Mouse (Mus musculus) gastrocnemius, postnatal 10 days (tissue): ENCODE measurements around the gene St6gal1. TPM values are rescaled to one million over a fixed set of nuclear protein-coding genes. Genes with fewer than 3 reads are reported as not detected.

Source experiments
- DNase-seq: peaks from one replicate; pipeline ENCODE4 v3.0.0; 2021; ENCODE audit warnings: mixed read lengths
- total RNA-seq, 2 experiments: library from RNA; stranded (reverse); gene quantifications; 2 replicates each; pipeline ENCODE4 v1.2.3; 2021

Gene St6gal1
- total RNA-seq, 2 experiments from 2014 or later, result 9.5 to 9.8 TPM

- DNase-seq, result no peak
Measured at GRCm38 (mm10) chr16:23298441-23298840, 73.9 kb downstream of the St6gal1 start.

DNA sequence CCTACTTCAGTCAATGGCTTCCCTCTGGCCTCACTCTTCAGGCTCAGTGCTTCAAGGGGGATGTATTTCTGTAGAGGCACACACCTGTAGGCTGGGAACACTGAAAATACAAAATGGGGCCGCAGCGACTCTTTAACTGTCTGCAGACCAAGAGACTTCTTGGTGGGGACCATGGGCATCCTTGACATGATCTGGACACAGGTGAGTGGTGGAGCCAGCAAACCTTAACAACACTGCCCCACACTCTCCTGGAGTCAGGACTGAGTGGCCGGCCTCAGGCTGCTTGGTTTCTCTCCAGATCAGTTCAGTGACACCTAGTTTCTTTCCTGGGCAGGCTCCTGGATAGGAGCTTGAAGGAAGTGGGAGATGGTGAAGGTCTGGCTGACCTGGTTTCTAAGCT lies 74.4 kb downstream of the St6gal1 start:
- DNase-seq, result no peak

DNA sequence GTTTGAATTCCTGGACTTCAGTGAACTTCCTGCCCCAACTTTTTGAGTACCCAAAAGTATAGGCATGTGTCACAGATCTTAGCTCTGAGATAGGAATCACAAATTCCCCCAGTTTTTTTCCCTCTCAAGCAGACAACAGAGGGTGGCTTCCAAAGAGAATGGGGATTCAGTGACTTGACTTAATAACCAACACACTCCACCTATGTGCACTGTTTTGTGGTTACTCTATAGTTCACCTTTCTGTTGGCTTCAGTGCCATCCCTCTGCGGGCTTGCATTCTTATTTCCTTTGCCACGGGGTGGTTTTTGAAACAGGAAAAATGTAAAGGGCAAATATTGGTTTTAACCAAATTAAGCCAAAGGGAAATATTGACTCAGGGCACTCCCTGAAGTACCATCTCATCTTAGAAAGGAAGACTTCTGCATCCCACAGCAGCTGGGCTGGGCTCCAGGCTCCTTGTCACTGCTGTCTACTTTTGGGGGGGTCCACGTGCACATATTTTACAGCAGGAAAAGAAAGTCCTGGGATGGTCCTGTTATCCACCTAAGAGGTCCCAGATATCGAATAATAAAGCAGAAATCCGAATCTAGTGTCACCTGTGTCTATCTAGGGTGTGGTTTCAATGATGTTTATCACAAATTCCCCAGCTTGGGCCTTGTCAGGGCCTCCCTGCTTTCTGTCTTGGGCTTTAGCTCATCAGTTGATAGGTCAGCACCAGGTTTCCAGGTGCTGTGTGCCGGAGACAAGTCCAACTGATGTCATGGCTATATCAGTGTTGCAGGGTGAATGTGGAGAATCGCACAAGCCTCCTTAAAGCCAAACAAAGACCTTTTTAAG lies 75.6 kb downstream of the St6gal1 start:
- DNase-seq, result no peak

DNA sequence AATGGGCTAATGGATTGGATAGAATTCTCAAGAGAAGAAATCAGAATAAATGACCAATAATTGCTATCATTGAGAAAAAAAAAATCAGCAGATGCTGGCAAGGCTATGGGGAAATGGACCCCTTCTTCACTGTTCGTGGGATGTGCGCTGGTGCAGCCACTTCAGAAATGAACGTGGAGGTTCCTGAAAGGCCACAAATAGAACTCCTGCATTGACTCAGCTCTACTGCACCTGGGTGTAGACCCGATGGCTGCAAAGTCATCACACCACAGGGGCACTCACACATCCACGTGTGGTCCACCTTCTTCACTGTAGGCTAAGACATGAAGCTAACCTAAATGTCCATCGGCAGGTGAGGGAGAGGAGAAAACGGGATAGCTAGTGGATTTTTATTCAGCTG lies 77.2 kb downstream of the St6gal1 start:
- DNase-seq, result no peak

DNA sequence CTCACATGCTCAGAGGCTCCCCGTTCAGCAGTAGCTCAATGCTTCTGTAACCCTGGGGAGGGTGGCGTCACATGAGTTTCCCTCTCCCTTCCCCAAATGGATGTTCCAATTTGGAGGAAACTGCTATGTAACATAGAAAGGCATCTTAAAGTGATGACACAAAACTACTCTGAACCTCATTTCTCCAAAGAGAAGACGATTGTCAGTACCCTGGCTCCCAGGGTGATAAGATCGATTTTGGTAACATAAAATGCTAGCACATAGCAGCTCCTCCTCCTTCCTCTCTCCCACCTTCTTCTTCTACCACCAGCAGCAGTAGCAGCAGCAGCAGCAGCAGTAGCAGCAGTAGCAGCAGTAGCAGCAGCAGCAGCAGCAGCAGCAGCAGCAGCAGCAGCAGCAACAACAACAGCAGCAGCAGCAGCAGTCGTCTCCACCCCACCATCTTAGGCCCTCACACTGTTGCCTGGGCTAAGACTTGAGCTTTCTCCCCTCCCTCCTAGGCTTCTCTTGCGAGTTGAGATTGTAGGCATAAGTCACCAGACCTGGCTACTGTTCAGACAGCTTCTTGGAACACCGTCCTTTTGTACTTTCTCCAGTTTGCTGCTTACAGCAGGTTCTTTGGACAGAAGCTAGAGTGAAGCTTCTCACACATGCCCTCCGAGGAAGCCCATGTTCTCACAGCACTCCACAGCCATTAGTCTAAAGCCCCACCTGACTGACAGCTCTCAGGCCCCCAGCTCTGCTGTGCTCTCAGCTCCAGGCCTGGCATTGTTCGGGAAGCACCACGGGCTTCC lies 81.5 kb downstream of the St6gal1 start:
- no peak for DNase-seq

- no peak for DNase-seq
Measured at GRCm38 (mm10) chr16:23307142-23307968, 82.8 kb downstream of the St6gal1 start.

GRCm38 (mm10) chr16:23308012-23308554 lies 83.5 kb downstream of the St6gal1 start:
- no peak for DNase-seq

GRCm38 (mm10) chr16:23309080-23309479 lies 84.5 kb downstream of the St6gal1 start:
- DNase-seq, result no peak

GRCm38 (mm10) chr16:23312604-23313003 lies 88.1 kb downstream of the St6gal1 start:
- DNase-seq, result no peak

DNA sequence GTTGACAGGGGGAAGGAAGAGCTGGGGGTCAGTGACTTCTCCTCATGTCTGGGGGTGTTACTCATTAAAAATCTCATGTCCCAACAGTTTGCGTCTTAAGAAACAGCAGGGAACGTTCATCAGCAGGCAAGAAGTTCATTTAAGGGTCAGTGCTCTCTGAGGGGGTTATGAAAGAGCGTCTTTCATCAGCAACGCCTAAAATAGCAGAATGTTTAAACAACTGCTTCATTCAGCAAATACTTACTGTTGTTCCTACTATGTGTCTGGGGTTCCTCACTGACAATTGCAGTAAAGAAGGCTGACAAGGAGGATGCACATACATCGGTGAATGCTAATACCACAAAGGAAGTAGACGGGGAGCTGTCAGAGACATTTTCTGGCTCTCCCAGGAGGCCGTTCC lies 90.2 kb downstream of the St6gal1 start:
- no peak for DNase-seq

GRCm38 (mm10) chr16:23317411-23318047 lies 93.0 kb downstream of the St6gal1 start:
- no peak for DNase-seq

DNA sequence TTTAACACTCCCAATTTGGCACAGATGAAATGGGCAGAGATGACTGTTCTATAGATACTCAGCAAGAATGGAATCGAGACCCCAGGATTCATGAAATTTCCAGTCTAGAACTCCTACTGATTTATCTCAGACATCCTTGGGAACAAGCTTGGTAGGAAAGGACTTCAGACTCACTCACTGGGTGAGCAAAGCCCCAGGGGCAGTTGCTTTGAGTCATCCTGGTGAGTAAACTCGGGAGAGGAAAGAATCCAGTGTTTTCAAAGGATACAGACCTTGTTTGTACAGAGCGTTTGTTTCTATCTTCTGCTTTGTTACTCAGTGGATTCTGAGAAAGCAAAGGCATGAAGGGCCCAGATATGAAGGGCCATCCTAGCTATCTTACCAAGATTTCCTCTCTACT lies 95.5 kb downstream of the St6gal1 start:
- DNase-seq, result no peak

GRCm38 (mm10) chr16:23320579-23320978 lies 96.0 kb downstream of the St6gal1 start:
- no peak for DNase-seq

- no peak for DNase-seq
Measured at GRCm38 (mm10) chr16:23322453-23322852, 97.9 kb downstream of the St6gal1 start.

GRCm38 (mm10) chr16:23323915-23324314 lies 99.4 kb downstream of the St6gal1 start:
- DNase-seq, result no peak

GRCm38 (mm10) chr16:23324867-23325650 lies 100.5 kb downstream of the St6gal1 start:
- no peak for DNase-seq

DNA sequence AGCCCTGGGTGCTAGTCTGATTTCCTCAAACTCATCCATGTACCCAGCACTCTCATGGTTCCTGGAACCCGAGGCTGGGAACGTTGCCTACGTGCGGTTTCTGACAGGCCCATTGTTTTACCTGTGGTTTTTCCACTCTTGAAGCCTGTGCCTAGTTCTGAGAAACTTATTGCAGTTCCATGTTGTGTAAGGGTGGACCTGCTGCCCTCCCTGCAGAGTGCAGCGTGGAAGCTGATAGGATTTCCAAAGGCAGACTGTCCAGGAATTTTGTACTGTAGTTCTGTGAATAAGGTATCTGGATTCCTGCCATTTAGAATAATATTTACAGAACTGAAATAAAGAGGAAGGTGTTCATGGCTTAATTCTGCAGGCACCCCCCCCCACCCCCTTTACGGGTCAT lies 102.1 kb downstream of the St6gal1 start:
- no peak for DNase-seq

- no peak for DNase-seq
Measured at GRCm38 (mm10) chr16:23327266-23327665, 102.7 kb downstream of the St6gal1 start.

DNA sequence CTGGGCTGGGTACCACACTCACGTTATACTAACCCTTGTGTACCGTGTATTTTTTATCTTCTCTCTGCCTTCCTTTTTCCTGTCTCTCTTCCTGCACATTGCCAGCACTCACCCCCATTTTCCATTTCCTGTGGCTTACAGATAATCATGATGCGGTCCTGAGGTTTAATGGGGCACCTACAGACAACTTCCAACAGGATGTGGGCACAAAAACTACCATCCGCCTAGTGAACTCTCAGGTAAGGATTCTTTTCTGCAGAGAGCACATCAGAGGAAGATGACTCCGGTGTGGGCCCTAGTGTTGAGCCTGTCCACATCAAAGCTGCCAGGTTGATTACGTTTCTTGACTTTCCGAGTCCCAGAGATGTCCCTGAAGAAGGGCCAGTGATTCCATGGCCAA lies 103.7 kb downstream of the St6gal1 start:
- no peak for DNase-seq

DNA sequence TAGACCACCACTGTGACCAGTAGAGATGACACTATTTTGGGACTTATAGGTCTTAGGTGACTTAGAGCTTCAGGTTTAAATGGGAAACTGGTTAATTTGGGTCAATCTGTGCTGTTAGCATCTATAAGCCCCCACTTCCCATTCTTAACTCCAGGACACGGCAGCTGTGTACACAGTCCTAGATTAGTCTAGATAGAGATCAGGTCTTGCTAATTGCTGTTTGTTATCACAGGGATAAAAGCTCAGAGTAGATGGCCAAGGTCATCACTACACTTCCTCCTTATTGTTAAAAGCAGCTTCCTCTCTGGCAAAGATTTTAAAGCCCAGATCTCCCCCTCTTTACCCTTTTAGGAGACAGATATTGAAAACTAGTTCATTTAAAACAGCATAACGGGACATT lies 107.6 kb downstream of the St6gal1 start:
- no peak for DNase-seq

DNA sequence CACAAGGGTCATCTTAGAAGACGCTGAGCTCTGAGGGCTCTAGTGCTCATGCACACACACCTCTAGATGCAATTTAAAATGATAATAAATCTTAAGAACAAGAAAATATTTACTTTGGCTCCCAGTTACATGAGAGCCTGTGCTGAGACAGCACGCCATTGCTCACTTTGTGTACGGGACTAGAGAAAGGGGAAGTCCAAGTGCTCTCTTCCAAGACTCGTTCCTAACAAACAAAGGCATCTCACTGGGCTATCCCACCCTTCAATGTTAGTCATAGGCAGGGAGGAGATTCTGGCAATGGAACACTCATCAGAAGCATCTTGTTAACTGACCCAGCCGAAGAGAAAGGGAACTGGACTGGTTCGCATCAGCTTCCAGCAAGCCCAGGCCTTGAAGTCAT lies 108.1 kb downstream of the St6gal1 start:
- DNase-seq, result no peak
